Mouse (Mus musculus): ENCODE results near the gene Prdx2.

Prdx2 gene

GRCm38 (mm10) chr8:84996978-84997377 is 27.6 kb downstream of the Prdx2 start:
- no peak for DNase-seq (ENCODE audit: low spot score in 2 of 2)

- DNase-seq (ENCODE audit: low spot score in 2 of 2): peak in 1 of 2 experiments; percentile 95
Observed at GRCm38 (mm10) chr8:84997649-84998295, 28.4 kb downstream of the Prdx2 start.

GRCm38 (mm10) chr8:85007686-85008085 is 38.3 kb downstream of the Prdx2 start:
- DNase-seq (ENCODE audit: low spot score in 2 of 2): no peak

DNA sequence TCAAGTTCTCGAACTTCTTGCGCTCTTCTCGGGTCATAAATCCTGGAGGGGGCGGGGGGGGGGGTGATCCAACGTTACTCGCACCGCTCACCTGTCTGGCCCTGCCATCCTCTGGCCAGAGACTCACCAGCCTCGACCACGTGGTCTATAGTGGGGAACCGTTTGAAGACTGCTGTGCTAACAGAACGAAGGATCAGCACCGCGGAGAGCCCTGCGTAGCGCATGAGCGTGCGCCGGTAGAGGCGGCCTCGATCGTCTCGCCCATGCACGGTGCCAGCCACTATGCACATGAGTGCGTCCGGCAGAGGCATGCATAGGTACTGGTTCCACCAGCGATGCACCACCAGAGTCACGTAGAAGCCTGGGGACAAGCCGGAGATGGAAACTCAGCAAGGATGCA is 41.9 kb downstream of the Prdx2 start:
- DNase-seq (ENCODE audit: low spot score in 2 of 2): no peak

- peak in 1 of 2 experiments; percentile 85 for DNase-seq (ENCODE audit: low spot score in 2 of 2)
Observed at GRCm38 (mm10) chr8:85013230-85013840, 43.9 kb downstream of the Prdx2 start.

- no peak for DNase-seq (ENCODE audit: low spot score in 2 of 2)
Observed at GRCm38 (mm10) chr8:85014431-85014830, 45.0 kb downstream of the Prdx2 start, which contains the start of gene Best2. Gene Best2, minus strand, starts transcription at chr8:85014531.

DNA sequence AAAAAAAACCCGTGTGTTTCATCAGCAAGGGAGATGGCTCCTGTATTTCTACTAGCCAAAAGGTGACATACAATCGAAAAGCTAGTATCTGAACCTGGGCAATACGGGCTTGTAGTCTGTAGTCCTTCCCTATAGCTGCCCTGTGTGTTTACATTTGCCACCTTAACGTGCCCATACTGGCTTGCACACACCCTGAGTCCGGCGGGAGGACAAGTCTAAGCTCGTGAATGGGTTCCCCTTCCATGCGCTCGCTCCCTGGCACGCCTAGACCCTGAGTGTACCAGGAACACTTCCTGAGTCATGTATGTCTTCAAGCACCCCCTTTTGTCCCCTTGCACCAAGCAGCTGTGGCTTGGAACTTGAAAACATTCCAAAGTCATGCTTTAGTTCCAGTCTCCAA is 47.3 kb downstream of the Prdx2 start:
- no peak for DNase-seq (ENCODE audit: low spot score in 2 of 2)

- DNase-seq (ENCODE audit: low spot score in 2 of 2): no peak
Observed at GRCm38 (mm10) chr8:85017209-85017608, 47.8 kb downstream of the Prdx2 start.

DNA sequence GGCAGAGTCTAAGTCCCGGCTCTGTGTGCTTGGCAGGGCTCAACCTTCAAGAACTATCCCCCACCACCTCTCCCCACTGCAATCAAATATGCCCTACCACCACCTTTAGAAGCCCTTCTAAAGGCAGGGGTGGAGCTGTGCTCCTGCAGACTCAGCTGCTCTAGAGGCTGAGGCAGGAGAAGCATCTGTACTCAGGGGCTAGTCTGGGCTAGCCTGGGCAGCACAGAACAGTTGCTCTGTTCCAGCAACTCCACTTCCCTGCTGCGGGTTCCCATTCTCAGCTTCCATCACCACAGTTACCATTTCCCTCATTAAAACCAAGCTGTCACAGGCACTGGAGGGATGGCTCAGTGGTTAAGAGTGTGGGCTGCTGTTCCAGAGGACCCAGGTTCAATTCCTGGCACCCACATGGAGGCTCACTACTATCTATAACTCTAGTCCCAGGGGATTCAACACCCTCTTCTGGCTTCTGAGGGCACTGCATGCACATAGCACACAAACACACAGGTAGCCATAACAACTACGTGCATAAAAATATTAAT is 52.2 kb downstream of the Prdx2 start:
- DNase-seq (ENCODE audit: low spot score in 2 of 2): no peak

- no peak for DNase-seq (ENCODE audit: low spot score in 2 of 2)
Observed at GRCm38 (mm10) chr8:85023846-85024245, 54.5 kb downstream of the Prdx2 start.
